Mouse (Mus musculus) ES-E14 (cell line): Measurements from ENCODE around the gene Dynlt1f.
"Not testable (repeated sequence)": the region's sequence is repeated elsewhere in the genome, so short reads cannot be mapped to it uniquely, and the experiment has no call there.

Experiments used
- HCFC1 ChIP-seq: IDR thresholded peaks from 2 replicates; pipeline ENCODE4 v1.6.1; 2012; ENCODE audit warnings: low read length, inconsistent platforms, borderline replicate concordance; ENCODE audit not compliant: insufficient read depth
- MAFK ChIP-seq: IDR thresholded peaks from 2 replicates; pipeline ENCODE4 v1.6.1; 2014; ENCODE audit warnings: mild to moderate bottlenecking, low read depth, low read length, inconsistent platforms; ENCODE audit not compliant: insufficient read depth
- ZNF384 ChIP-seq: IDR thresholded peaks from 2 replicates; pipeline ENCODE4 v1.6.1; 2012; ENCODE audit warnings: low read depth, low read length, inconsistent platforms

- TF ChIP-seq HCFC1, ZNF384, MAFK: not testable (repeated sequence)
These were observed 28.0 kb upstream of the Dynlt1f start for GRCm38 (mm10) chr17:6683702-6684101.
